Mouse (Mus musculus) midbrain, embryonic 13.5 days (tissue): ENCODE results near the gene Hist2h2ab. TPM values are rescaled to one million over a fixed set of nuclear protein-coding genes. Genes with fewer than 3 reads are reported as not detected.
"Not testable (repeated sequence)": the region's sequence is repeated elsewhere in the genome, so short reads cannot be mapped to it uniquely, and the experiment has no call there.

Source experiments
- ATAC-seq: fragments of 200-750 bp; cut with Nextera tagmentation; 2 replicates; pipeline ENCODE4 v1.8.0; 2017; ENCODE audit warnings: mild to moderate bottlenecking, moderate TSS enrichment, moderate library complexity
- H3K27ac ChIP-seq: fragments of 300-500 bp; sonication (generic); 2 replicates; pipeline ENCODE4 v1.5.1; 2015; ENCODE audit warnings: inconsistent platforms, mild to moderate bottlenecking, moderate library complexity
- H3K27me3 ChIP-seq: fragments of 300-500 bp; sonication (generic); 2 replicates; pipeline ENCODE4 v1.6.1; 2015; ENCODE audit warnings: mild to moderate bottlenecking, inconsistent platforms
- H3K36me3 ChIP-seq: fragments of 300-500 bp; sonication (generic); 2 replicates; pipeline ENCODE4 v1.6.1; 2015; ENCODE audit warnings: mild to moderate bottlenecking, inconsistent platforms
- H3K4me1 ChIP-seq: fragments of 300-500 bp; sonication (generic); replicated peaks from 2 replicates; pipeline ENCODE4 v1.6.1; 2015; ENCODE audit warnings: inconsistent platforms
- H3K4me2 ChIP-seq: fragments of 300-500 bp; sonication (generic); replicated peaks from 2 replicates; pipeline ENCODE4 v1.6.1; 2015; ENCODE audit warnings: moderate library complexity, mild to moderate bottlenecking, inconsistent platforms
- H3K4me3 ChIP-seq: fragments of 300-500 bp; sonication (generic); replicated peaks from 2 replicates; pipeline ENCODE4 v1.5.1; 2015; ENCODE audit warnings: mild to moderate bottlenecking, inconsistent platforms
- H3K9ac ChIP-seq: fragments of 300-500 bp; sonication (generic); replicated peaks from 2 replicates; pipeline ENCODE4 v1.6.1; 2015; ENCODE audit warnings: mild to moderate bottlenecking, inconsistent platforms
- H3K9me3 ChIP-seq: fragments of 300-500 bp; sonication (generic); 2 replicates; pipeline ENCODE4 v1.6.1; 2016; ENCODE audit warnings: mild to moderate bottlenecking, inconsistent platforms
- WGBS: fragments of 180-500 bp; shearing (Covaris S2); methylation state at CpG from one replicate; pipeline ENCODE4 v1.1.7; 2015; 5-methylcytosine and 5-hydroxymethylcytosine counted together
- polyA plus RNA-seq: library from polyadenylated mRNA; unstranded; fragments of >200 nt; fragmentation: Nextera tagmentation; extraction: Ambion mirVana; gene quantifications from 2 replicates; pipeline ENCODE4 v1.2.1, GENCODE M21; 2015

The Hist2h2ab gene
- 0.71 TPM in 1 of 2 replicates, not detected in the other for polyA plus RNA-seq

DNA sequence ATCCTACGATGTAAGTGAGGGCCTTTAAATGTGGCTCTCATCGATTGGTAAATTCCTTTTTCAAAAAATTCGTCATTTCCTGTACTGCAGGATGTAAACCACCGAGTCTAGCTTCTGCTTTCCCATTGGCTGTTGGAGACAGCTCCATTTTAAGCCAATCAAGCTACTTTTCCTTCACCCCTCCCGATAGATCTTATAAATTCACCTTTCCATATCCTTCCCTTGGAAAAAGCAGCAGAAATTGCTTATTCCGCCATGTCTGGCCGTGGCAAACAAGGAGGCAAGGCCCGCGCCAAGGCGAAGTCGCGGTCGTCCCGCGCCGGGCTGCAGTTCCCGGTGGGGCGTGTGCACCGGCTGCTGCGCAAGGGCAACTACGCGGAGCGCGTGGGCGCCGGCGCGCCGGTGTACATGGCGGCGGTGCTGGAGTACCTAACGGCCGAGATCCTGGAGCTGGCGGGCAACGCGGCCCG, at the start of gene Hist2h2ab, which contains the start of gene Bola1:
Gene Hist2h2ab, plus strand, starts transcription at position 205 of the 470 bp plus-strand sequence.
Gene Bola1, minus strand, starts transcription at position 49 of the 470 bp plus-strand sequence.
- Histone ChIP-seq H3K27ac (peak within 1 kb of the TSS; percentile 96), H3K4me2 (peak within 1 kb of the TSS; percentile 86), H3K4me1 (peaks cover 39% of the 10 kb centered on the region), H3K4me3 (peak within 1 kb of the TSS; percentile 67), H3K9ac (peak within 1 kb of the TSS; percentile 82), H3K36me3 (no peaks in the 10 kb centered on the region), H3K27me3 (peaks cover 9% of the 10 kb centered on the region; the same call in 1 of the 2 replicates), H3K9me3 (no peaks in the 10 kb centered on the region)
- WGBS, result under 1% methylated on average over 37 of the region's 37 CpGs
- peak; percentile 94 for ATAC-seq

DNA sequence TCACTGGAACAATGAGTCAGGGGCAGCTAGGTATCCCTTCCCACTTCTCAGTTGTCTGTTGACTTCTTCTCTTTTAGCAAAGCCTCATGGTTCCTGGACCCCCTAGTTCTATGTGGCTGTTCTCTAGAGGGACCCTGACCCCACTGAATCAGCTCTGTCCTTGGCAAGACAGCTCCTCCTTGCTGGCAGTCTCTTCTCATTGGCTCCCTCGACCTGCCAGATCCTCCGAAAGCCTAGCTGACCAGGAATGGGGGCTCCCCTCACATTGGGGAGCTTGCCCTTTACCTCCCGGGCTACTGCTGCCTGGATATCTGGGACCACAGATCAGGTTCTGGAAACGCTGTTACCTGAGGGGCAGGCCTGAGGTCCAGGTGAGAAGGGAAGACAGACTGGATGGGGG, 49.4 kb upstream of the Hist2h2ab start:
- H3K4me3 ChIP-seq, result no peak overlapping the region
- H3K4me1 ChIP-seq, result peaks cover 40% of the 10 kb centered on the region
- H3K9me3 ChIP-seq, result no peaks in the 10 kb centered on the region
- no peak overlapping the region; the same call in 1 of the 2 replicates for H3K27ac ChIP-seq
- no peak for ATAC-seq
- peak overlapping the region; percentile 37; the same call in 1 of the 2 replicates for H3K9ac ChIP-seq
- peaks cover 20% of the 10 kb centered on the region for H3K36me3 ChIP-seq
- peak overlapping the region; percentile 99; the same call in 1 of the 2 replicates for H3K4me2 ChIP-seq
- 90% methylated on average over 4 of the region's 4 CpGs for WGBS
- no peaks in the 10 kb centered on the region for H3K27me3 ChIP-seq

DNA sequence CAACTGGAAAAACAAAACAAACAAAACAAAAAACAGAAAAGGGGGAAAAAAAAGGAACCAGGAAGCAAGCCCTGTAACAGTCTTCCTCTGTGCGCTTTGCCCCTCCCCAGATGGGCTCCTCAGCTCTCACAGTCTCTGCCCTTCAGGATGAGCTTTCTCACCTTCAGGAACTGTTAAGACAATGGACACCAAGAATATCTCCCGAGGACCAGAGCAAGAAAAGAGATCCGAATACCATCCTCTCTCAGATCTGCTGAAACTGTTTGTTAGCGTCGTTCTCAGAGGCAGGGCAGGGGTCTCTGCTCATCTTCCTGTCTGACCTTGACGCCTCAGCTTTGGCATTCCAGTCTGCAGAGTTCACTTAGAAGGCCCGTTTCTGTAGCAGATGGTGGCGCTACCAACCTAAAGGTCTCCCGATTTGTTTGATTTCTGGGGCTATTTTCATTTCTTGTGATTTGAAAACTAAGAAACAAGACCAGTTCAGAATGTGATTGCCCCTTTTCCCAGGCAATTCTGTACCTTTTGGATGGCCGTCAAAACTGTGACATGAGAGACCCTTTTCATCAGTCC, 48.6 kb upstream of the Hist2h2ab start:
- Histone ChIP-seq H3K4me2 (peak overlapping the region; percentile 99), H3K36me3 (peaks cover 26% of the 10 kb centered on the region), H3K27ac (peak overlapping the region; percentile 99), H3K4me1 (peaks cover 40% of the 10 kb centered on the region), H3K27me3 (no peaks in the 10 kb centered on the region), H3K4me3 (peak overlapping the region; percentile 85), H3K9me3 (no peaks in the 10 kb centered on the region), H3K9ac (peak overlapping the region; percentile 88)
- 74% methylated on average over 10 of the region's 10 CpGs for WGBS
- no peak for ATAC-seq

DNA sequence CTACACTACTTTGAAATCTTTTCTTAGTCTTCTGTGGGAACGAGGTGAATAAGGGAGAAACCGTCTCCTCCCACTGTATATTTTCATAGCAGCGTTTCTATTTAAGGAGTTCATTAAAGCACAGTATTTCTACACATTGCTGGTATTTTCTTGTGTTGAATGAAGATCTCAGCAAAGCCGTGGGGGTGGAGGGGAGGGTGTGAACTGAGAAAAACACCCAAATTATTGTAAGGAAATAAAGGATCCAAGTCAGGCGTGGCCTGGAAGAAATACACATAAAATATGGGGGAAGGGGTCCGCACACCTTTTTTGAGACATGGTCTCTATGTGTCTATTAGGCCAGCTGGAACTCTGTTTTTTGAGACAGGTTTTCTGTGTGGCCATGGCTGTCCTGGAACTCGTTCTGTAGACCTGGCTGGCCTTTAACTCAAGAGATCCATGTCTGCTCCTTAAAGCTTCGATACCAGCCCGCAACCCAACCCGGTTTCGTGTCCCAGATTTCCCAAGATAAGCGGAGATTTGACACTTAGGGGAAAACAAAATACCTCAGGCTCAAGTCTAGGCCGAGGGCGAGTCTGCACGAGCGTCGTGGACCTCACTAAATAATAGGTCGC, 48.0 kb upstream of the Hist2h2ab start:
- peaks cover 32% of the 10 kb centered on the region for H3K36me3 ChIP-seq
- peak; percentile 40 for ATAC-seq
- peaks cover 40% of the 10 kb centered on the region for H3K4me1 ChIP-seq
- H3K27ac ChIP-seq, result peak overlapping the region; percentile 99
- no peaks in the 10 kb centered on the region for H3K27me3 ChIP-seq
- H3K4me2 ChIP-seq, result peak overlapping the region; percentile 99
- WGBS, result 22% methylated on average over 18 of the region's 18 CpGs
- H3K4me3 ChIP-seq, result peak overlapping the region; percentile 85
- H3K9ac ChIP-seq, result peak overlapping the region; percentile 88
- H3K9me3 ChIP-seq, result no peaks in the 10 kb centered on the region

DNA sequence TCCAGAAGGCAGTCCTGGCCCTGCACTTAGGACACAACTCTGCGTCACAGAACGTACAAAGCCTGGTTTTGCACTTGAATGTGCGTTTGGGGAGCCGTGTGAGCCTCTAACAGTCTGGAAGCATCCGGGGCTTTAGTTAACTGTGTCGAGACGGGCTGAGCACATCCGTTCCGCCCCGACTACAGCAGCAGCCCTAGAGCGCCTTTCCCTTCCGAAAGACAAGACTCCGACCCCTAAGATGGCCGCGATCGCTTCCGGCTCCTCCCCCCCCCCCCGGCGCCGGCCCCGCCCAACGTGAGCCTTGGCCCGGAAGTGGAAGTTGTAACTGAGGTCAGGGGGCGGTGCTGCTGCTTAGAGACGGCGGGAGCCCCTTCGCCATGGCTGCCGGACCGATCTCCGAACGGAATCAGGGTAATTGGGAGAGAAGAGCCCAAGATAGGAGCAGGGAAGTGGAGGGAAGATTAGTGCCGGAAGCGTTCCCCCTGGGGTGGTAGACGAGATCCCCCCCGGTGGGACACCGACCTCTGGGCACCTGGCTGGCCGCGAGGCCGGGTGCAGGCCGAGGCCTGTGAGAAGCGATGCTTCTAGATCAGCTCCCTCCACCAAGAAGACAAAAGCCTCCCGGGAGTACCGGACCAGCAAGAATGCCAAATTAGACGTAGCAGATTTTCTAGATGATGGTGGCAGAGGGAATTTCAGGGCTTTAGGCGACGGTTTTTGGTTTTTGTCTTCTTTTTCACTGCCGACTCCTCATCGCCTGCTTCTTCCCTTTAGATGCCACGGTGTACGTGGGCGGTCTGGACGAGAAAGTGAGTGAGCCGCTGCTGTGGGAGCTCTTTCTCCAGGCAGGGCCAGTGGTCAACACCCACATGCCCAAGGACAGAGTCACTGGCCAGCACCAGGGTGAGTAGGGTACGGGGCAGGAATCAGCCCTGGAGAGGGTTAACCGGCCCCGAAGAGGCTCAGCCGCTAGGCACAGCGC, 47.2 kb upstream of the Hist2h2ab start, which contains the start of gene Sf3b4:
Gene Sf3b4, plus strand, starts transcription at position 136 of the 982 bp plus-strand sequence.
- Histone ChIP-seq H3K4me2 (peak within 1 kb of the TSS; percentile 99), H3K4me3 (peak within 1 kb of the TSS; percentile 85), H3K27me3 (no peaks in the 10 kb centered on the region), H3K36me3 (peaks cover 38% of the 10 kb centered on the region), H3K27ac (peak within 1 kb of the TSS; percentile 99), H3K4me1 (peaks cover 40% of the 10 kb centered on the region), H3K9me3 (no peaks in the 10 kb centered on the region), H3K9ac (peak within 1 kb of the TSS; percentile 88)
- under 1% methylated on average over 57 of the region's 58 CpGs for WGBS
- peak; percentile 96 for ATAC-seq

DNA sequence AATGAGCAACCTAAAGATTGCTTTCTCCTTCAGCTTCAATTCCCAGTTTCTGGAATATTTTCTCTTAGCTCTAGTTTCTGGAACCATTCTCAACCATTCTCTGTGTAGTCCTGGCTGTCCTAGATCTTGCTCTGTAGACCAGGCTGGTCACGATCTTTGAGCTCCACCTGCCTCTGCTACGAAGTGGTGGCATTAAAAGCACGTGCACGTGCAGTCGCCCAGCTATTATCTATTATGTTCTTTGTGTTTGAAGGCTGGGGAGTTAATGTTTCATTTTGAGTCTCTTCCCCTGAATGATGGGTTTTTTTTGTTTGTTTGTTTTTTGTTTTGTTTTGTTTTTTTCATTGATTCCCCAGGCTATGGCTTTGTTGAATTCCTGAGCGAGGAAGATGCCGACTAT, 46.5 kb upstream of the Hist2h2ab start:
- H3K36me3 ChIP-seq, result peaks cover 45% of the 10 kb centered on the region
- H3K27me3 ChIP-seq, result no peaks in the 10 kb centered on the region
- 39% methylated on average over 7 of the region's 7 CpGs for WGBS
- no peaks in the 10 kb centered on the region for H3K9me3 ChIP-seq
- peak overlapping the region; percentile 99 for H3K4me2 ChIP-seq
- peak overlapping the region; percentile 85 for H3K4me3 ChIP-seq
- ATAC-seq, result no peak
- H3K27ac ChIP-seq, result 0 out of 2 replicates have a peak overlapping the region, but pooled peaks have one; percentile 99
- peak overlapping the region; percentile 88 for H3K9ac ChIP-seq
- peaks cover 40% of the 10 kb centered on the region for H3K4me1 ChIP-seq

DNA sequence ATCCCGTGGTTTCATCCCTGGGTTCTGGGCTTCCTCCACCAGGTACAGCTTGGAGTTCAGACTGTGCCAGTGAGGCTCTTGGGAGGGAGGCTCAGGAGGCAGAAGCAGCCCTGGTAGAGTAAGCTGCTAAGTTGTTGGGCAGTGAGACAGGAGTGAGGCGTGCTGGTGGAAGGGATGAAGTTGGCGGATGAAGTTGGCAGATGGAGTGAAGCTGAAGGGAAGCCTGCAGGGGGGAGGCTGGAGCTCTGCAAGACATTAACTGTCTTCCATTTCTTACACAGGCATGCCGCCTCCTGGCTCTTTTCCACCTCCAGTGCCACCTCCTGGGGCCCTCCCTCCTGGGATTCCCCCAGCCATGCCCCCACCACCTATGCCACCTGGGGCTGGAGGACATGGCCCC, 45.6 kb upstream of the Hist2h2ab start:
- H3K27ac ChIP-seq, ATAC-seq, H3K27me3 ChIP-seq, H3K9ac ChIP-seq, H3K9me3 ChIP-seq: not testable (repeated sequence)
- WGBS, result 93% methylated on average over 4 of the region's 4 CpGs
- peaks cover 52% of the 10 kb centered on the region for H3K36me3 ChIP-seq
- H3K4me1 ChIP-seq, result peaks cover 40% of the 10 kb centered on the region
- 0 out of 2 replicates have a peak overlapping the region, but pooled peaks have one; percentile 99 for H3K4me2 ChIP-seq
- 0 out of 2 replicates have a peak overlapping the region, but pooled peaks have one; percentile 85 for H3K4me3 ChIP-seq

DNA sequence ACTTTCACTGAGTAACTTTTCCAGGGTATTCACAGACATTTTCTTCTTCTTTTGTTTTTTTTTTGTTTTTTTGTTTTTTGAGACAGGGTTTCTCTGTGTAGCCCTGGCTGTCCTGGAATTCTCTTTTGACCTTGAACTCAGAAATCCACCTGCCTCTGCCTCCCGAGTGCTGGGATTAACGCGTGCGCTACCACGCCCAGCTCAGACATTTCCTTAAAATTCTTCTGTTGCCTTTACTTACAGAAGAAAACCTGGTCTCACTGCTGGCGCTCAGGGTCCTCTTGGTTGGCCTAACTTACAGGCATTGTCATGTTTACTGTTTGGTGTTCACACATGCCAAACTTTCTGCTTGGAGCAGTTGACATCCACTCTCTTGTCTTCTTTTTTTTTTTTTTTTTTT, 44.4 kb upstream of the Hist2h2ab start:
- Histone ChIP-seq H3K9me3 (no peaks in the 10 kb centered on the region), H3K4me2 (no peak overlapping the region), H3K27me3 (no peaks in the 10 kb centered on the region), H3K9ac (no peak overlapping the region), H3K27ac (no peak overlapping the region), H3K4me1 (peaks cover 39% of the 10 kb centered on the region), H3K4me3 (no peak overlapping the region), H3K36me3 (peaks cover 50% of the 10 kb centered on the region)
- no peak for ATAC-seq
- WGBS, result 97% methylated on average over 6 of the region's 6 CpGs

DNA sequence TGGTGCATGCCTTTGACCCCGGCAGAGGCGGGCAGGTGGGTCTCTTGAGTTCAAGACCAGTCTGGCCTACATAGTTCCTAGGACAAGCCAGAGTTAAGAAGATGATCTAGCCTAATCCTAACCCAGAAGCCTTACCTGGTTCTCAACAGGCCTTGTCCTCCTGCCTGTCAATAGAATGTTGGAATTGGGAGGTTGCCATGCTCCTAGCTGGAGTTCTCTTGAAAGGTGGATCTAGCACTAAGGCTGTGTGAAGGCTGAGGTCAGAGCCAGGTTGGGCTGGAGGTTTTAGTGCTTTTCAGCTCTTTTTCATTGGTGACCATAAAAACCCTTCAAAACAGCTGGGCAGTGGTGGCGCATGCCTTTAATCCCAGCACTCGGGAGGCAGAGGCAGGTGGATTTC, 41.2 kb upstream of the Hist2h2ab start:
- H3K4me1 ChIP-seq, result peaks cover 44% of the 10 kb centered on the region
- no peak overlapping the region for H3K27ac ChIP-seq
- H3K4me2 ChIP-seq, result no peak overlapping the region
- 94% methylated on average over 4 of the region's 4 CpGs for WGBS
- H3K9me3 ChIP-seq, result no peaks in the 10 kb centered on the region
- peaks cover 47% of the 10 kb centered on the region for H3K36me3 ChIP-seq
- no peak overlapping the region for H3K9ac ChIP-seq
- no peak for ATAC-seq
- no peaks in the 10 kb centered on the region for H3K27me3 ChIP-seq
- H3K4me3 ChIP-seq, result no peak overlapping the region

DNA sequence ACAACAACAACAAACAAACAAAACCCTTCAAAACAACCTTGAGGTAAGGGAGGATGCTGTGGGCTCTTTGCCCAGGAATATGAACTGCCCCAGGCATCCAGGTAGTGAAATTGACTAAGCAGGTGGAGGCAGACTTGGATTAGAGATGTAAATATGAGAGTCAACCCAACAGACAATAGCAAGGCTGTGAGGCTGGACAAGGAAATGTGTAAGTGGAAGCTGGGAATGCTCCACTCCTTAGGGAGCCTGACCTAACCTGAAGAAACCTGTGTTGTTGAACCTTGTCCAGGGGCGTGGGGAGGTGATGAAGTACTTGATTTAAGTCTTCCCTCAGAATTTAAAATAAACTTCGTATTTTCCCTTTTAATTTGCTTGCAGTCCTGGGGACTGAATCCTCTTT, 40.8 kb upstream of the Hist2h2ab start:
- Histone ChIP-seq H3K4me1 (peaks cover 41% of the 10 kb centered on the region), H3K4me2 (no peak overlapping the region), H3K9me3 (no peaks in the 10 kb centered on the region), H3K9ac (no peak overlapping the region), H3K36me3 (peaks cover 46% of the 10 kb centered on the region), H3K27me3 (no peaks in the 10 kb centered on the region), H3K27ac (no peak overlapping the region), H3K4me3 (no peak overlapping the region)
- 86% methylated on average over 2 of the region's 2 CpGs for WGBS
- no peak for ATAC-seq

DNA sequence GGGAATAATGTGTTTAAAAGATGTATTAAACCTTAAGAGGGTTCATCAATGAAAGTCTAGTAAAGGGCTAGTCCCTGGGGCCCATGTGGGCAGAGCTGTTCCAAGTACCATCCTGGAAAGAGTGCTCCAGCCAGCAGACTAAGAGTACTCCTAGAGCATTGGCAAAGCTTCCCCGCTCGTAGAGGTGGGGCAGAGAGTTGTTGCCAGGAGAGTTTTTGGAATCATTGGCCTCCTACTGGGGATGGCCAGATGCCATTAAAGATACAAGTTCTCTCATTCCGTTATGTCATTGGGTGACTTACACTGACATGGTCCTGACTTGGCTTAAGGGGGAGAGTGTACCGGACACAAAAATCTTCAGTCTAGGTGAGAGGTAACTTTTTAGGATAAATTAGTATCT, 40.1 kb upstream of the Hist2h2ab start:
- WGBS, result 62% methylated on average over 4 of the region's 4 CpGs
- Histone ChIP-seq H3K4me1 (peaks cover 35% of the 10 kb centered on the region), H3K9me3 (no peaks in the 10 kb centered on the region), H3K27me3 (no peaks in the 10 kb centered on the region), H3K36me3 (peaks cover 40% of the 10 kb centered on the region), H3K27ac (no peak overlapping the region), H3K9ac (no peak overlapping the region), H3K4me3 (no peak overlapping the region), H3K4me2 (no peak overlapping the region)
- ATAC-seq, result no peak
